Mouse (Mus musculus) mouse trophoblast stem cell (cell line): ENCODE measurements around the gene Agpat3.

Experiments
- in situ Hi-C, 2 experiments: fragments of 300-500 bp; cut with MseI, MboI; formaldehyde crosslinking; loops; 2 replicates in 1 of 2; 3 replicates in 1 of 2; pipeline ENCODE4 v1.15.1; 2025

The Agpat3 gene

DNA sequence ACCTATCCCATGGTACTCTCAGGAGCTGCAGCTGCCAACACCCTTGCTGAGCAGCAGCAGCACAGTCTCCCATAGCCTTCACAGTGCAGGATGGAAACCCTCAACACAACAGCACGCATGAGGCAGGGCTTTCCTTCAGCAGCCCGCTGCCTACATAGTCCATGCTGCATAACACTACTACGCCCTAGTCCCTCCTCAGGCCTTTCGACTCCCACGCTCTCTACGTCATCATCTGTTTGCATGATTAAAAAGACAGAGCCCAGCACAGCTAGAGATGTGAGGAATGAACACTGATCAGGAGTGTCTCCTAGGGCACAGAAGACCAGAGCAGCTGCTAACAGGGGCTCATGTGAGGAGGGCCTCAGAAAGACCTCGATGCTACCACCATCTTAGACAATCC, 131.0 kb downstream of the Agpat3 start:
- in situ Hi-C loops: no loop called here

DNA sequence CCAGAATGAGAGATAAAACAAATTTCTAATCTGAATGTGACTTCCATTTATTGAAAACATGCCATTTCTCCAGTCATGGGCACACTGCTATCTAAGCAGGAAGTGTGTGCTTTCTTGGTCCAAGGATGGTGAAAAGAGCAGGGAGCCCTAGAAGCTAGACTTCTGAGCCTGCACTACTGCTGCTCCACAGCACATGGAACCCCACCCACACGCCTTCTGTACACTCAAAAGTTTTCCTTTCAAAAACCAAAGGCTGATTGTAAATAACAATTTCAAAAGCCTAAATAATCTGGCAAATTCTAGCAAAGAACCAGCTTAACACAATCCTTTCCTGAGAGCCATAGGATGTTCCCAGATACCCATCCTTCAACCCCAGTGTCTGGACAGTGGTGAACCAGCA, 132.8 kb downstream of the Agpat3 start:
- in situ Hi-C loops: no loop called here
